Mouse (Mus musculus): ENCODE data around the gene Sult2a2.
"Not testable (repeated sequence)": the region's sequence is repeated elsewhere in the genome, so short reads cannot be mapped to it uniquely, and the experiment has no call there.

Gene Sult2a2

GRCm38 (mm10) chr7:13733205-13733604 is at the start of gene Sult2a2:
Sult2a2 (plus strand) TSS chr7:13733505.
- not testable (repeated sequence) for DNase-seq (ENCODE audit: low spot score)

- DNase-seq (ENCODE audit: low spot score), result no peak
Observed at GRCm38 (mm10) chr7:13813913-13814312, 80.6 kb downstream of the Sult2a2 start.

All from T-cell, adult 2 months (primary cell).